Mouse (Mus musculus) megakaryocyte-erythroid progenitor cell, adult 5-6 weeks (primary cell): ENCODE measurements around the gene Raly. TPM values are rescaled to one million over a fixed set of nuclear protein-coding genes. Genes with fewer than 3 reads are reported as not detected.
A peak's percentile ranks its signal among the peaks of the same experiment; 100 is the strongest.

Experiments used
- ATAC-seq: replicated peaks from 2 replicates; pipeline ENCODE4 v1.8.0; 2016; ENCODE audit warnings: mild to moderate bottlenecking, inconsistent platforms; ENCODE audit not compliant: severe bottlenecking, poor library complexity, low FRiP score, low TSS enrichment
- total RNA-seq, 2 experiments: library from RNA; stranded (forward) in 1 of 2; stranded (reverse) in 1 of 2; fragments of 200-1000, 215-1000 nt in 1 of 2; fragments of >200 nt in 1 of 2; fragmentation: Nextera tagmentation in 1 of 2; gene quantifications; 2 replicates each; pipeline ENCODE4 v1.2.3; 2014 to 2017

The Raly gene
- total RNA-seq (2014; fragmentation: Nextera tagmentation), result 153 and 167 TPM in 2 replicates
- 152 and 190 TPM in 2 replicates for total RNA-seq (2017)

GRCm38 (mm10) chr2:154790656-154791483 lies at the start of gene Raly, which contains the start of gene a:
Gene Raly (plus strand): TSS chr2:154791096.
Gene a (plus strand): TSS chr2:154791402.
- peak; percentile 91 for ATAC-seq

- ATAC-seq, result no peak
These were observed 47.7 kb upstream of the Raly start for GRCm38 (mm10) chr2:154742911-154743819.

GRCm38 (mm10) chr2:154743915-154744314 lies 47.0 kb upstream of the Raly start:
- no peak for ATAC-seq

GRCm38 (mm10) chr2:154748383-154748782 lies 42.5 kb upstream of the Raly start:
- no peak for ATAC-seq

GRCm38 (mm10) chr2:154749046-154750036 lies 41.6 kb upstream of the Raly start:
- no peak for ATAC-seq

- ATAC-seq, result no peak
These were observed 39.0 kb upstream of the Raly start for GRCm38 (mm10) chr2:154751924-154752323.

- no peak for ATAC-seq
These were observed 36.8 kb upstream of the Raly start for GRCm38 (mm10) chr2:154754068-154754560.

- ATAC-seq, result peak; percentile 55; the same call in 1 of the 2 replicates
These were observed 35.1 kb upstream of the Raly start for GRCm38 (mm10) chr2:154755791-154756190.

- ATAC-seq, result no peak
These were observed 33.2 kb upstream of the Raly start for GRCm38 (mm10) chr2:154757691-154758090.

GRCm38 (mm10) chr2:154758454-154758853 lies 32.4 kb upstream of the Raly start:
- ATAC-seq, result no peak

GRCm38 (mm10) chr2:154763226-154763625 lies 27.7 kb upstream of the Raly start:
- peak; percentile 66; the same call in 1 of the 2 replicates for ATAC-seq

GRCm38 (mm10) chr2:154764828-154765497 lies 25.9 kb upstream of the Raly start:
- ATAC-seq, result peak; percentile 71

- no peak for ATAC-seq
These were observed 25.3 kb upstream of the Raly start for GRCm38 (mm10) chr2:154765554-154766008.

- no peak for ATAC-seq
These were observed 23.8 kb upstream of the Raly start for GRCm38 (mm10) chr2:154767051-154767450.

- no peak for ATAC-seq
These were observed 21.0 kb upstream of the Raly start, which contains the start of gene Gm14214 for GRCm38 (mm10) chr2:154769930-154770329. Gene Gm14214 (minus strand): TSS chr2:154770030.

GRCm38 (mm10) chr2:154771604-154772003 lies 19.3 kb upstream of the Raly start:
- ATAC-seq, result no peak

GRCm38 (mm10) chr2:154774032-154774431 lies 16.9 kb upstream of the Raly start:
- ATAC-seq, result no peak

- no peak for ATAC-seq
These were observed 14.4 kb upstream of the Raly start for GRCm38 (mm10) chr2:154776496-154776895.
